Mouse (Mus musculus) fat pad, adult 2 months (tissue): ENCODE results near the gene Zfp819.

Experiments
- DNase-seq: peaks from one replicate; pipeline ENCODE4 v3.0.0-alpha.2; 2011; ENCODE audit warnings: low read depth, low spot score; ENCODE audit errors: extremely low read depth

Gene Zfp819

GRCm38 (mm10) chr7:43606896-43607742 is at the start of gene Zfp819:
TSS of gene Zfp819 (plus strand) at chr7:43607169.
- DNase-seq = no peak

GRCm38 (mm10) chr7:43562006-43562633 is 44.8 kb upstream of the Zfp819 start, which contains the start of gene Zfp658:
TSS of gene Zfp658 (plus strand) at chr7:43562256.
- DNase-seq = no peak

- no peak for DNase-seq
Observed at GRCm38 (mm10) chr7:43562651-43563070, 44.3 kb upstream of the Zfp819 start.

- no peak for DNase-seq
Observed at GRCm38 (mm10) chr7:43563300-43563699, 43.7 kb upstream of the Zfp819 start.

- DNase-seq = no peak
Observed at GRCm38 (mm10) chr7:43571216-43571615, 35.8 kb upstream of the Zfp819 start.

- DNase-seq = peak; percentile 93
Observed at GRCm38 (mm10) chr7:43579440-43580171, 27.4 kb upstream of the Zfp819 start, which contains the start of gene Zfp719. TSS of gene Zfp719 (plus strand) at chr7:43579610.

GRCm38 (mm10) chr7:43580526-43580925 is 26.4 kb upstream of the Zfp819 start:
- DNase-seq = no peak

GRCm38 (mm10) chr7:43584790-43585189 is 22.2 kb upstream of the Zfp819 start:
- no peak for DNase-seq

GRCm38 (mm10) chr7:43601884-43602283 is 5.1 kb upstream of the Zfp819 start:
- DNase-seq = no peak

- DNase-seq = no peak
Observed at GRCm38 (mm10) chr7:43607743-43608287, 846 bp downstream of the Zfp819 start.

GRCm38 (mm10) chr7:43608316-43608824 is 1.4 kb downstream of the Zfp819 start:
- no peak for DNase-seq

- no peak for DNase-seq
Observed at GRCm38 (mm10) chr7:43613816-43614551, 7.0 kb downstream of the Zfp819 start.

- no peak for DNase-seq
Observed at GRCm38 (mm10) chr7:43622927-43623326, 16.0 kb downstream of the Zfp819 start.

- no peak for DNase-seq
Observed at GRCm38 (mm10) chr7:43623819-43624218, 16.9 kb downstream of the Zfp819 start.

GRCm38 (mm10) chr7:43625065-43625464 is 18.1 kb downstream of the Zfp819 start:
- DNase-seq = no peak

- no peak for DNase-seq
Observed at GRCm38 (mm10) chr7:43625794-43626422, 18.9 kb downstream of the Zfp819 start.

GRCm38 (mm10) chr7:43633940-43634339 is 27.0 kb downstream of the Zfp819 start:
- no peak for DNase-seq

- DNase-seq = no peak
Observed at GRCm38 (mm10) chr7:43634500-43634899, 27.5 kb downstream of the Zfp819 start, which contains the start of gene Ceacam18. TSS of gene Ceacam18 (plus strand) at chr7:43634707.

- DNase-seq = no peak
Observed at GRCm38 (mm10) chr7:43636194-43636593, 29.2 kb downstream of the Zfp819 start.

GRCm38 (mm10) chr7:43637118-43637517 is 30.1 kb downstream of the Zfp819 start:
- DNase-seq = no peak
